Mouse (Mus musculus) naive thymus-derived CD4-positive, alpha-beta T cell, adult 5 months (primary cell): Measurements from ENCODE around the gene Kank3. TPM values are rescaled to one million over a fixed set of nuclear protein-coding genes. Genes with fewer than 3 reads are reported as not detected.

ENCODE experiments used
- polyA plus RNA-seq: library from polyadenylated mRNA; unstranded; fragments of 100-300 nt; shearing (Covaris generic); gene quantifications from one replicate; pipeline ENCODE4 v1.2.1, GENCODE M21; 2017

Gene Kank3
- polyA plus RNA-seq, result 2.5 TPM

DNA sequence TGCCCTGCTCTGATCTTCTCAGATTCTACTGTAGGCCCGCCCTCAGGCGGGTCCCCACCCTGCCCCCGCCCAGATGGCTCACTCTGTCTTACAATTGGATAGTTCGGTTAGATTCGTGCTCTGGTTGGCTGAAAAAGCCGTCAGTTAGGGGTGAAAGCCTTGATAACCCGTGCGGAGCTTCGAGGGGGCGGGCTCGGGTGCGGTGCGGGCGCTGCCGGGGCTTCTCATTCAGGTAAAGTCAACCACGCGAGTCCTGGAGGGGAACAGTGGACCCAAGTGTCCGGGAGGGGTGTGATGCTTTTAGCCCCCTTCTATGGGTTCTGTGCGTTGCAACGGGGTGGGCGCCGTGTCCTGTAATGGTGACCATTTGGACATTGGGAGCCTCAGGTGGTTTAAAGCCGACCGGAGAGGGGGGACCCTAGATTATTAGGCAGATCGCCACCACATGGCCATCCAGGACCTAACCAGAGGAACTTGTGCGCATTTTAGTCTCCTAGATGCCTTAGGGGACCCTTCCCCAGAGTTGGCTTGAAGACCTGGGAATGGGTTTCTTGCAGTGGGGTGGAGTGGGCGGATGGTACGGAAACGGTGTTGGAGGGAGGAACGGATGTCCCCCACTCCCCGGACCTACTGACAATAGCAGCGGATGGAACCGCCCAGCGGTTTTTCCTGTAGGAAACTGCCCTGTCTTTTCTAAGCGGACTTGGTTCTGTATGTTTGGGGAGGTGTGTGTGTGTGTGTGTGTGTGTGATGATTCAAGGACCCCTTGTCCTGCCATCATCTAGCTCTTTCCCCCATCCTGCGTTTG is at the start of gene Kank3:
TSS of gene Kank3 (plus strand) at position 186 of the 808 bp plus-strand sequence.

DNA sequence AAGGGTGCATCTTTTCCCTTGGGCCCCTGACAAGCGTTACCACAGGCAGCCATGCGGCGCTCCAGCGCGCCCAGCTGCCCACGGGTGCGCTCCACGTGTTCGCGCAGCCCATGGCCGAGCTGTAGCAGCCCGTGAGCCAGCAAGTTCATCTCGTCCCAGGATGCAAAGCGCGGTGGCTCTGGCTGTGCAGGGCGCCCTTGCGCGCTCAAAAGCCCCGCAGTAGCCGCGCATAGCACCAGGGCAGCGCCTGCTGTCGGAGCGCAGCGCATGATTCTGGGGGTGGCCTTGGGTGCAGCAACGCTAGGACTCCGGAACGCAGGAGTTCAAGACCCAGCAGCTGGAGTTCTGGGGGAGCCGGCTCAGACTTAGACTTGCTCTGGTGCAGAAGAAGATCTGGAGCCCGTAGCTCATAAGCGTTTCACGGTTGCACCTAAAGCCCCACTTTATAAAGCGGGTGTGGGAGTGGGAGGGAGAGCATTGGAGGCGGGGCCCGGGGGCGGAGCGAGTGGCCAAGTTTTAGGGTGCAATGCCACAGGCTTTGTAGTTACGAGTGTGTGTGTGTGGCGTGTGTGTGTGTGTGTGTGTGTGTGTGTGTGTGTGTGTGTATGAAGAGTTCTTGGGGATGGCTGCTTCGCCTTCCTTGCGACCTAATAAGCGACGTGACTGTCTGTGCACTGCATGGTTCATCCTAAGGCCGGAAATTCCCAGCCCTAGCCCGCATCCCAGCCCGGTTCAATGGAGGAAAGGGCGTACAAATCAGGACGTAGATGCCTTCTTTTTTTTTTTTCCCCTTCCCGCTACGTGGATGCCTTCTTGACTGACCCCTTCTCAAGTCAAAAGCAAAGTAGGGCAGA is 29.0 kb upstream of the Kank3 start, which contains the start of gene Angptl4:
TSS of gene Angptl4 (minus strand) at position 707 of the 854 bp plus-strand sequence.

GRCm38 (mm10) chr17:33824084-33824996 is 14.0 kb downstream of the Kank3 start, which contains the start of the genes Rps28 and Ndufa7:
Gene Rps28, minus strand, starts transcription at chr17:33824562.
Gene Ndufa7, plus strand, starts transcription at chr17:33824572.

GRCm38 (mm10) chr17:33842966-33843795 is 32.9 kb downstream of the Kank3 start, which contains the start of gene Cd320:
Gene Cd320, plus strand, starts transcription at chr17:33843091.

Other genes with a start within 250 kb of the Kank3 start
- 37.1 TPM for gene Zfp414, start 181.4 kb upstream of the Kank3 start, polyA plus RNA-seq
- not detected for gene Pram1, start 172.5 kb upstream of the Kank3 start, polyA plus RNA-seq
- 353 TPM for gene Hnrnpm, start 123.7 kb upstream of the Kank3 start, polyA plus RNA-seq
- gene March2, start 91.8 kb upstream of the Kank3 start, polyA plus RNA-seq, result 90.7 TPM
- gene Rab11b, start 50.0 kb upstream of the Kank3 start, polyA plus RNA-seq, result 330 TPM
- 0.50 TPM for gene Angptl4, start 28.7 kb upstream of the Kank3 start, polyA plus RNA-seq
- gene Rps28, start 14.0 kb downstream of the Kank3 start, polyA plus RNA-seq, result 1,419 TPM
- 194 TPM for gene Ndufa7, start 14.1 kb downstream of the Kank3 start, polyA plus RNA-seq
- 13.0 TPM for gene Cd320, start 32.6 kb downstream of the Kank3 start, polyA plus RNA-seq
- gene Gm7029, start 63.3 kb downstream of the Kank3 start, polyA plus RNA-seq, result not detected
- 1.0 TPM for gene Kifc1, start 80.1 kb downstream of the Kank3 start, polyA plus RNA-seq
- gene Platr17, start 94.6 kb downstream of the Kank3 start, polyA plus RNA-seq, result 3.7 TPM
- 105 TPM for gene Daxx, start 98.9 kb downstream of the Kank3 start, polyA plus RNA-seq
- gene Tapbp, start 105.4 kb downstream of the Kank3 start, polyA plus RNA-seq, result 322 TPM
- gene Zbtb22, start 105.4 kb downstream of the Kank3 start, polyA plus RNA-seq, result 17.5 TPM
- gene Rgl2, start 119.0 kb downstream of the Kank3 start, polyA plus RNA-seq, result 145 TPM
- gene Pfdn6, start 129.8 kb downstream of the Kank3 start, polyA plus RNA-seq, result 100 TPM
- gene Wdr46, start 130.1 kb downstream of the Kank3 start, polyA plus RNA-seq, result 60.9 TPM
- gene B3galt4, start 141.0 kb downstream of the Kank3 start, polyA plus RNA-seq, result 27.2 TPM
- 53.7 TPM for gene Vps52, start 145.3 kb downstream of the Kank3 start, polyA plus RNA-seq
- gene Rps18, start 145.5 kb downstream of the Kank3 start, polyA plus RNA-seq, result 3,154 TPM
- gene H2-K1, start 189.8 kb downstream of the Kank3 start, polyA plus RNA-seq, result 11,864 TPM
- gene Ring1, start 214.2 kb downstream of the Kank3 start, polyA plus RNA-seq, result 36.4 TPM
- gene H2-Ke6, start 217.5 kb downstream of the Kank3 start, polyA plus RNA-seq, result 306 TPM
- 136 TPM for gene Slc39a7, start 221.2 kb downstream of the Kank3 start, polyA plus RNA-seq
- gene Rxrb, start 221.3 kb downstream of the Kank3 start, polyA plus RNA-seq, result 128 TPM
- 4.4 TPM for gene Col11a2, start 228.9 kb downstream of the Kank3 start, polyA plus RNA-seq